Mouse (Mus musculus) C2C12 (cell line): ENCODE measurements around the gene Dok4.

ENCODE experiments used
- CEBPB ChIP-seq: IDR thresholded peaks from one replicate; pipeline ENCODE4 v1.6.1; 2011; ENCODE audit warnings: low read depth, mild to moderate bottlenecking, control low read depth, moderate library complexity
- CTCF ChIP-seq: IDR thresholded peaks from one replicate; pipeline ENCODE4 v1.5.1; 2011; ENCODE audit not compliant: control insufficient read depth, insufficient read depth, insufficient read length
- FOSL1 ChIP-seq: IDR thresholded peaks from one replicate; pipeline ENCODE4 v1.8.0; 2011; ENCODE audit warnings: mild to moderate bottlenecking, low read length; ENCODE audit not compliant: poor library complexity, insufficient read depth, severe bottlenecking
- MAX ChIP-seq: IDR thresholded peaks from one replicate; pipeline ENCODE4 v1.6.1; 2011; ENCODE audit warnings: mild to moderate bottlenecking, control low read depth
- MYOD1 ChIP-seq: IDR thresholded peaks from one replicate; pipeline ENCODE4 v1.6.1; 2011; ENCODE audit warnings: low read depth; ENCODE audit not compliant: control insufficient read depth, insufficient read length
- MYOG ChIP-seq: IDR thresholded peaks from one replicate; pipeline ENCODE4 v1.6.1; 2011; ENCODE audit not compliant: control insufficient read depth, insufficient read length; ENCODE audit errors: extremely low read depth
- USF1 ChIP-seq: IDR thresholded peaks from one replicate; pipeline ENCODE4 v1.6.1; 2011; ENCODE audit warnings: low read depth, mild to moderate bottlenecking, control low read depth, moderate library complexity

DNA sequence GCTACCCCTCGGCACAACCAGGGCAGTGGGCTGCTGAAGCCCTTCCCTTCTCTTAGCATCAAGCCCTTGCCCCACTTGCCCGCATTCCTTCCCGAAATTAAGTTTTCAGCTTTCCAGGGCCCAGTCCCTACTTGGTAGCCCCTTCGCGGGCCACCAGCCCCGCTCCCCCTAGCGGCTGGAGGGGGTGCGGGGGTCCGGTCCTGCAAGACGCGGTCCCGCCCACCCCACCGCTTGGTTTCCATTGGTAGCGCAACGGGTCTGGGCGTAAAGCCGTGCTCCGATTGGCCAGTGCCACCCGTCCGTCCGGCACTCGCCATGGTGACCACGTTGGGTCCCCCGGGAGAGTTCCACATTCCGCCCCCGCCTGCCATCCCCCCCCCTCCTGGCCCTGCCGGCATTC is 41.2 kb upstream of the Dok4 start:
- TF ChIP-seq FOSL1 (no peak), CTCF (peak; percentile 74), CEBPB (no peak), USF1 (no peak), MAX (no peak), MYOD1 (no peak), MYOG (no peak)
